Mouse (Mus musculus): ENCODE measurements around the gene Orm2. TPM values are rescaled to one million over a fixed set of nuclear protein-coding genes. Genes with fewer than 3 reads are reported as not detected.
A peak's percentile ranks its signal among the peaks of the same experiment; 100 is the strongest.

Orm2 gene
- polyA plus RNA-seq, 1 experiment from 2014 or later = not detected

DNA sequence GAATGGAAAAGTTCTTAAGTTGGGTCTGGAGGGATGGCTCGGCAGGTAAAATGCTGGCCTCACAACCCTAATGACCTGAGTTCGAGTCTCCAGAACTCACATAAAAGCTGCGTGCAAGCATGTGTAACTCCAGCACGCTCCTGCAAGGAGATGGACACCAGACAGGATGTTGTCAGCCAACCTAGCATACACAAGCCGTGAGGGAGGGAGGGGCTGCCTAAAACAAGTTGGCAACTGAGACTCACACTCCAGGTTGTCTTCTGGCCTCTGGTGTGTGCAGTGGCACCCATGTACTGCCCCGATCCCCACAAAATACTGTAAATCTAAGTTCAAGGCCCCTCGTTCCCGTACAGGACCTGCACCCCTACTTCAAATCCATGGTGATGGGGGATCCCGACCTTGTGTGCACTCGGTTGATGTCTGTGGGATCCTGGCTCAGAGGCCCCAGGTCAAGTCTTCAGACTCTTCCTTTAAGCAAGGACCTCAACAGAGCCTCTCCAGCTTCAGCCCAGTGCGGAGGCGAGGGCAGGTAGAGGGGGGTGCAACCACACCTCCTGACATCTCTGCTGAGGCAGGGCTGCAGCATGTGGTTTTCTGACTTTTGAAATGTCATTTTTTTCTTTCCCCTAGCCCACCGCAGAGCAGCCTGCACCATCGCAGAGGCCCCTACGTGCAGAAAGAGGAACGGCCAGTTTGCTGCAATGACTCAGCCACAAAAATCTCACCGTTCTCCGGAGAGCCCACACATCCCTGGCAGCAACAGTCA is 38.5 kb downstream of the Orm2 start:
- peaks cover 77% of the 10 kb centered on the region for H3K4me1 ChIP-seq
- H3K27me3 ChIP-seq = no peaks in the 10 kb centered on the region
- H3K4me2 ChIP-seq = peak overlapping the region; percentile 55; the same call in 1 of the 2 replicates
- H3K9me3 ChIP-seq (replicated peaks) = no peaks in the 10 kb centered on the region
- ATAC-seq = no peak
- no peak overlapping the region for H3K4me3 ChIP-seq
- H3K9ac ChIP-seq = no peak overlapping the region
- WGBS = 94% methylated on average over 18 of the region's 18 CpGs
- H3K27ac ChIP-seq = no peak overlapping the region
- H3K36me3 ChIP-seq (ENCODE audit: poor library complexity, severe bottlenecking) = peaks cover 32% of the 10 kb centered on the region

DNA sequence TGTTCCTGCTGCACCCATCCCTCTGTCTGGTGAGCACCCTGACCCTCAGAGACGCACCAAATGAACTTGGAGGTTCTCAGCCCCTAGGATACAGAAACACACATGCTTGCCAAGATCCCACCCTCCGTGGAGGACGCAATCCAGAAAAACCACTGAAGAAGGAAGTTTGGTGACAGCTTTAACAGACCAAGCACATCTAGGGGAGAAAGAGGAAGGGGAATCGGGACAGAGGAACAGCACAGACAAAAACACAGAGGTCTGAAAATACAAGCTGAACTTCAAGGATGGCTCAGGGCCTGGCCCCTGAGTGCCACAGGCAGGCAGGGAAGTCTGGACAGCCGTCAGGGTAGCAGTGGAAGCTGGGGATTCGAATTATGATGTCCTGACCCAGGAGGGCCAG is 39.4 kb downstream of the Orm2 start:
- H3K27me3 ChIP-seq = no peaks in the 10 kb centered on the region
- peaks cover 23% of the 10 kb centered on the region for H3K36me3 ChIP-seq (ENCODE audit: poor library complexity, severe bottlenecking)
- peak overlapping the region; percentile 9; the same call in 1 of the 2 replicates for H3K4me3 ChIP-seq
- no peaks in the 10 kb centered on the region for H3K9me3 ChIP-seq (replicated peaks)
- H3K27ac ChIP-seq = peak overlapping the region; percentile 93; the same call in 1 of the 2 replicates
- WGBS = 82% methylated on average over 6 of the region's 6 CpGs
- peak overlapping the region; percentile 55 for H3K4me2 ChIP-seq
- H3K9ac ChIP-seq = peak overlapping the region; percentile 30; the same call in 1 of the 2 replicates
- ATAC-seq = no peak
- peaks cover 86% of the 10 kb centered on the region for H3K4me1 ChIP-seq

DNA sequence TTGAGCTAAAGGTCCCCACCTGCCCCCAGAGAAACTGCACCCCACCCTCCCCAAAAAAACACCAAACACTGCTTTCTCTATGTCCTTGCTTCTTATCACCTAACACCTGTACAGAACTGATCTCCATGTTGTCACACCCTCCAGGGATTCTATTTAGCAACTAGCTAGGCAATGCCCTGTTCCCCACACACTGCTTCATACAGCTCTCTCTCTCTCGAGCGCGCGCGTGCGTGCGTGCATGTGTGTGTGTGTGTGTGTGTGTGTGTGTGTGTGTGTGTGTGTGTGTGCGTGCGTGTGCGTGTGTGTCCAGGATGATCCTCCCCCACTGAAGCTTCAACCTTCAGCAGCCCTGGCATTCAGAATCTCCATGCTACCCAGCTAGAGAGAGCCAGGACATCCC is 39.8 kb downstream of the Orm2 start:
- Histone ChIP-seq H3K27ac (peak overlapping the region; percentile 93; the same call in 1 of the 2 replicates), H3K9ac (peak overlapping the region; percentile 59; the same call in 1 of the 2 replicates), H3K9me3 (replicated peaks) (no peaks in the 10 kb centered on the region), H3K4me3 (peak overlapping the region; percentile 29; the same call in 1 of the 2 replicates), H3K4me1 (peaks cover 90% of the 10 kb centered on the region), H3K27me3 (no peaks in the 10 kb centered on the region), H3K4me2 (peak overlapping the region; percentile 55), H3K36me3 (ENCODE audit: poor library complexity, severe bottlenecking) (peaks cover 19% of the 10 kb centered on the region)
- ATAC-seq = no peak
- WGBS = 88% methylated on average over 10 of the region's 10 CpGs

DNA sequence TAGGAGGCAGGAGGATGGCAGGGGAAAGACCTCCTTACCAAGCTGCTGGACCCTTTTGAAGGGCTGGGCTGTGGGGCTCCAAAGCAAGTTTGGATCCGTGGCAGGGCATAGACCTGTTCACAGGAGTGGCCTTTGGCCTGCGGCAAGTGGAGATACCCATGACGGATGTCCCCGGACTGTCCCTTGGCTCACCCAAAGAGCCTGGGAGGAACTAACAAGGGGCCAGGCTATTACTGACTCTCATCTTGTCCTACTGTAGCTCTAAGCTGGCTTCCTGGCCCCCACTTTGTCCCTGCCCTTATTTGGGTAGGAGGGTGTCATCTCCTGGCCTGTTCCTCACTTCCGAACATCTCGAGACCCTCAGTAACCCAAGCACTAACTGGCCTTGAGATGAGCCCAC is 40.3 kb downstream of the Orm2 start:
- WGBS = 80% methylated on average over 6 of the region's 6 CpGs
- Histone ChIP-seq H3K4me2 (peak overlapping the region; percentile 55), H3K4me1 (peaks cover 93% of the 10 kb centered on the region), H3K27me3 (no peaks in the 10 kb centered on the region), H3K27ac (peak overlapping the region; percentile 93), H3K4me3 (peak overlapping the region; percentile 29), H3K9me3 (replicated peaks) (no peaks in the 10 kb centered on the region), H3K9ac (peak overlapping the region; percentile 59), H3K36me3 (ENCODE audit: poor library complexity, severe bottlenecking) (peaks cover 14% of the 10 kb centered on the region)
- 0 out of 2 replicates have a peak, but pooled peaks have one; percentile 0 for ATAC-seq

DNA sequence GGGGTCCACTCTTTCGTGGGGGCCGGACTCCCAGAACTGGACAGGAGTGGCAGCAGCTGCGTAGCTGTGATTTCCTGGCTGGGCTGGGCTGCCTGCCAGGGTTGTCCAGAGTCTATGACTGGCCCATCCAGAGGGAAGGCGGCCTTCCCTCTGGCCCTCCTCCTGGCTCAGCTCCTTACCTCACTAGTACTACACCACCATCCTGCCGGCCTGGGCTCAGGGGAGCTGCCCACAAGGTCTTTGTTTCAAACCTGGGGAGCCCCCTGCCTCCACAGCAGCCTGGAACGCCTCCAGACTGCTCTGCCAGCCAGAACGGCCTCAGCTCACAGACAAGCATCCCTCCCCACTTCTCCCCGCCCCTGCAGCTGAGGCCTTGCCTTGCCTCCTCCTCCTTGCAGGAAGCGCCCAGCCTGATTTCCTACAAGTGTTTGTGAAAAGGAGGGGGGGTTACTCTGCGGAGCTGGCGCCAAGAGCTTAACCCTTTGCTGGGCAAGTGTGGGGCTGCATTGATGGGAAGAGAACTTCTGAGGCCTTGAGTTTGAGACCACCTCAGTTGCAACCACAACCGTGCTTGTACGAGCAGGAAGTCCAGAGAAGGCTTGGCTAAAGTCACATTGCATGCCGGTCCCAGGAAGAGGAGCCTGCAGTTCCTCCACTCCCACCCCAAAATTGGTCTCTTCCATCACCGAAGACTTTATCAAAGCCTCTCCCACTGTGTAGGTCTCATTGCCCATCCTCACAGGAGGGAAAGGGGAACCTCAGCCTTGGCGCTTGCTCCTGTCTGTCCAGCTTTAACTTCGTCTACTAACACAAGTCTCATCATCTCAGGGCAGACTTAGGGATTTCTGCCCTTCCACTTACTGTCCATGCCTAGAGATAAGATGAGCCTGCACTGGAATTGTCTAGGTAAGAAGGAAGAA is 41.1 kb downstream of the Orm2 start, which contains the start of gene Akna:
Akna (minus strand) TSS at position 315 of the 920 bp plus-strand sequence.
- Histone ChIP-seq H3K9ac (peak within 1 kb of the TSS; percentile 59), H3K36me3 (ENCODE audit: poor library complexity, severe bottlenecking) (peaks cover 6% of the 10 kb centered on the region; the same call in 1 of the 2 replicates), H3K9me3 (replicated peaks) (no peaks in the 10 kb centered on the region), H3K27me3 (no peaks in the 10 kb centered on the region), H3K4me1 (peaks cover 98% of the 10 kb centered on the region), H3K4me2 (peak within 1 kb of the TSS; percentile 55), H3K4me3 (peak within 1 kb of the TSS; percentile 29), H3K27ac (peak within 1 kb of the TSS; percentile 93)
- peak; percentile 81 for ATAC-seq
- WGBS = 9% methylated on average over 17 of the region's 17 CpGs

DNA sequence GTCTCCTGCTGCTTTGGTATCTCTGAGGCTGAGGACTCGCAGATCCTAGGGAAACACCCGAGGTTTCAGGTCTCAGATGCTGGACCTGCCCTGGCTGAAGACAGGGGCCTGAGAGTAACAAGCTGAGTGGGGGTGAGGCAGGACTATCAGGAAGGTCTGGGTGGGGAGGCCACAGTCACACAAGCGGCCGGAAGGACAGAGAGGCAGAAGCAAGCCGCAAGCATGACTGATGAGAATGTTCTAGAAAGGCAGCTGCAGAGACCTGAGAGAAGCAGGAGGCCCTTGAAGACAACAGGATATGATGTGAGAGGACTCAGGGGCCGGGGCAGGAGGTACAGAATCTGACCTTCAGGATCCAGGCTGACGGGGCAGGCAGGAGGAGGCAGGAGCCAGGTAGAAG is 42.0 kb downstream of the Orm2 start:
- Histone ChIP-seq H3K9ac (peak overlapping the region; percentile 21), H3K27me3 (no peaks in the 10 kb centered on the region), H3K4me3 (no peak overlapping the region), H3K27ac (peak overlapping the region; percentile 93), H3K4me1 (peaks cover 98% of the 10 kb centered on the region), H3K36me3 (ENCODE audit: poor library complexity, severe bottlenecking) (peaks cover 5% of the 10 kb centered on the region; the same call in 1 of the 2 replicates), H3K4me2 (peak overlapping the region; percentile 55), H3K9me3 (replicated peaks) (no peaks in the 10 kb centered on the region)
- WGBS = 72% methylated on average over 7 of the region's 7 CpGs
- ATAC-seq = no peak

DNA sequence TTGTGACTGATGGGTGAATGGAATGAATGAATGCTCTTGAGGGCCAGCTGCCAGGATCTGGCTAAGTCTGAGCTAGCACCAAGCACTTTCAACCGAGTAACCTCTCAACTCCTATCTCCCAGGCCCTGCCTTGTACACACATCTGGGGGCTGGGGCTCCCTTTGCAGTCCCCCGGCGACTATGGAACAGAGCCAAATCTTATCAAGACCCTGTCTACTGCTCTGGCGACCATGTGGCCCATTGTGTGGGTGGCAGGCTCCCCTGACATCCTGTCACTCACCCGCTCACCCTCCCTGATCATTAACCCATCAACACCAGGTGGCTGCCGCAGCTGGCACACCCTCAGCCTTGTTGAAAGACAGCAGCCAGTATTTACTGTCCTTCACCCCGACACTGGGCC is 42.8 kb downstream of the Orm2 start:
- peak overlapping the region; percentile 36 for H3K4me2 ChIP-seq
- no peaks in the 10 kb centered on the region for H3K27me3 ChIP-seq
- H3K36me3 ChIP-seq (ENCODE audit: poor library complexity, severe bottlenecking) = peaks cover 5% of the 10 kb centered on the region; the same call in 1 of the 2 replicates
- peaks cover 96% of the 10 kb centered on the region for H3K4me1 ChIP-seq
- H3K4me3 ChIP-seq = no peak overlapping the region
- H3K9ac ChIP-seq = no peak overlapping the region
- peak; percentile 52 for ATAC-seq
- peak overlapping the region; percentile 93 for H3K27ac ChIP-seq
- WGBS = 11% methylated on average over 7 of the region's 7 CpGs
- no peaks in the 10 kb centered on the region for H3K9me3 ChIP-seq (replicated peaks)

DNA sequence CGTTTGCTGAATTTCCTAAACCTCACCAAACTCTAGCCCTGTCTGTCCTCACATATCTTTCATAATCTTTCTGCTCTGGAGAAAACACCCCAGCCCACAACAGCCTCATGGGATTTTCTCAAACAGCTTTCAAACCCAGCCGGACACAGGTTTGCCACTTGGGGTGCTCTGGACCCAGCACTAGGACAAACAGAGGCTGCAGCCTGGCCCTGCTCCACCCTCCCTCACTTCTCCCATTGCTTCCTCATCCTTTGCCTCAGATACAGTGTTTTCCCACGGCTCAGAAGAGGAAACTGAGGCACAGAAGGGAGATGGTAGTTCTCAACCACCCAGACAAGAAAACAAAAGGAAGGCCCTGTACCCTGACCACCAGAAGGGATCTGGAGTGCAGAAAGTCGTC is 43.4 kb downstream of the Orm2 start:
- Histone ChIP-seq H3K9me3 (replicated peaks) (no peaks in the 10 kb centered on the region), H3K4me2 (peak overlapping the region; percentile 36; the same call in 1 of the 2 replicates), H3K9ac (no peak overlapping the region), H3K4me3 (no peak overlapping the region), H3K27me3 (no peaks in the 10 kb centered on the region), H3K27ac (peak overlapping the region; percentile 93), H3K36me3 (ENCODE audit: poor library complexity, severe bottlenecking) (peaks cover 5% of the 10 kb centered on the region; the same call in 1 of the 2 replicates), H3K4me1 (peaks cover 90% of the 10 kb centered on the region)
- no peak for ATAC-seq
- WGBS = 52% methylated on average over 4 of the region's 4 CpGs

DNA sequence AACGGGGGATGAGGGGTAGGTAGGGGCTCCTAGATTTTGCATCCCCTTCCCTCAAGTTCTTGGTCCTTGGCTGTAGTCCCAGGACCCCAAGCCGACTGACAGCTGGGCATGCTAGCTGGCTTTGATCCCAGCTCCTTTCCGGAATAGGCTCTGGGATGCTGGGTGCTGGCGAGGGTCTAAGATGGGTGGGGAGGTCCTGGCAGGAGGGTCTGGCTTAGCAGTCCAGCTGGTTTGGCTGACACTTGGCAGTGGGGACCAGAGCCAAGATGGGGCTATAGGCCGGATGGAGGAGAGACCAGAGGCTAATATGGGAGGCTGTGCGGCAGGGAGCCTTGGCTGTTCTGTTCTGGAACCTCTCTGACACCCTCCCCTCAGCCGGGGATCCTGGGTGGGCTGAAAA is 46.0 kb downstream of the Orm2 start:
- ATAC-seq = peak; percentile 12
- H3K4me1 ChIP-seq = peaks cover 64% of the 10 kb centered on the region
- WGBS = 31% methylated on average over 7 of the region's 7 CpGs
- peak overlapping the region; percentile 76 for H3K27ac ChIP-seq
- H3K9ac ChIP-seq = peak overlapping the region; percentile 70
- H3K9me3 ChIP-seq (replicated peaks) = no peaks in the 10 kb centered on the region
- H3K4me2 ChIP-seq = peak overlapping the region; percentile 86
- H3K36me3 ChIP-seq (ENCODE audit: poor library complexity, severe bottlenecking) = no peaks in the 10 kb centered on the region
- H3K27me3 ChIP-seq = no peaks in the 10 kb centered on the region
- H3K4me3 ChIP-seq = peak overlapping the region; percentile 57

DNA sequence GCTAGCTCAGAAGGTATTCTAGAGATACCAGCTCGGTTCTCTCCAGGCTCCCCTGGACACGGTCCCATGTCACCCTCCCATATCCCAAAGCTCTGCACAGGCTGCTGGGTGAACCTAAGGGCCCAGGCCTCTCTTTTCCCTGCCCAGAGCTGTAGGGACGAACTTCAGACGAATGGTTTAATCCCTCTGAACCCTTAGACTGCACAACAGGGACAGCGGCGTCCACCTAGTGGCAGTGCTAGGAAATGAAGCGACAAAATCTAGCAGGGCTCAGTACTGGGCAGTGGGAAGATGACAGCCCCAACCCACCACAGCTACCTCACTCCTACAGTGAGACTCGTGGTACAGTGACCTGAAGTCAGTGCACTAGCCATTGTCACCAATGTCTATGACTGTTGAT is 46.4 kb downstream of the Orm2 start:
- no peaks in the 10 kb centered on the region for H3K27me3 ChIP-seq
- no peaks in the 10 kb centered on the region for H3K36me3 ChIP-seq (ENCODE audit: poor library complexity, severe bottlenecking)
- peaks cover 60% of the 10 kb centered on the region for H3K4me1 ChIP-seq
- H3K4me3 ChIP-seq = peak overlapping the region; percentile 57
- H3K9ac ChIP-seq = peak overlapping the region; percentile 70
- peak overlapping the region; percentile 76 for H3K27ac ChIP-seq
- no peaks in the 10 kb centered on the region for H3K9me3 ChIP-seq (replicated peaks)
- ATAC-seq = peak; percentile 46
- peak overlapping the region; percentile 86 for H3K4me2 ChIP-seq
- 6% methylated on average over 8 of the region's 8 CpGs for WGBS

DNA sequence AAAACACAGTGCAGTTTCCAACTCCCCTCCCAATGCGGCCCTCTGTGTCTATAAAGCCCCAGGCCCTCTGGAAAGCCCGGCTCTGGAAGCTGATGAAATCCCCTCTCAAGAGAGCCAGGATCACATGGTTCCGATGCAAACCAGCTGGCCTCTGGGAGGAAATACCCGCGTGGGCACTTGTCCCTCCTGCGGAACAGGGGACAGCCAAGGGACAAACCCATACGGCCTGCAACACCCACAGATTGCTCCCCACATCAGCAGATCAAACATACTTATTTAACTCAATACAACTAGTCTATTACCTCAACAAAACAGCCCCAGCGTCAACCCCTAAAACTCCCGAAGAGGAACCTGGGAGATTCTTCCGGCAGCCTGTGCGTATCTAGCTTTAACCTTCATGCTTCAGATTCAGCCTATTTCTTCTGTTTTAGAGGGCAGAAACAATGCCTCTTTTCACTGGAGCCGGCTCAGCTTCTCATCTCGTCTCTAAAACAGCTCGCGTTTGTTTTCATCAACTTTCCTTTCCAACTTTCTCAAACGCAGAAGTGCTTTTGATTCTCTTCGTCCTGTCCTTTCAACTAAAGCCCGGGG is 47.2 kb downstream of the Orm2 start:
- no peaks in the 10 kb centered on the region for H3K36me3 ChIP-seq (ENCODE audit: poor library complexity, severe bottlenecking)
- peak overlapping the region; percentile 57 for H3K4me3 ChIP-seq
- peak overlapping the region; percentile 70 for H3K9ac ChIP-seq
- peak overlapping the region; percentile 86 for H3K4me2 ChIP-seq
- peaks cover 52% of the 10 kb centered on the region for H3K4me1 ChIP-seq
- no peaks in the 10 kb centered on the region for H3K27me3 ChIP-seq
- H3K27ac ChIP-seq = peak overlapping the region; percentile 76
- no peak for ATAC-seq
- WGBS = under 1% methylated on average over 18 of the region's 18 CpGs
- H3K9me3 ChIP-seq (replicated peaks) = no peaks in the 10 kb centered on the region

All from forebrain, embryonic 13.5 days (tissue).